Mouse (Mus musculus) liver, embryonic 14.5 days (tissue): Measurements from ENCODE around the gene Slc38a1.

Experiments
- CTCF ChIP-seq: IDR thresholded peaks from 2 replicates; pipeline ENCODE4 v1.5.1; 2016; ENCODE audit warnings: antibody characterized with exemption, low read depth, control low read depth
- EP300 ChIP-seq: IDR thresholded peaks from 2 replicates; pipeline ENCODE4 v1.6.1; 2016; ENCODE audit warnings: antibody characterized with exemption, low read depth

DNA sequence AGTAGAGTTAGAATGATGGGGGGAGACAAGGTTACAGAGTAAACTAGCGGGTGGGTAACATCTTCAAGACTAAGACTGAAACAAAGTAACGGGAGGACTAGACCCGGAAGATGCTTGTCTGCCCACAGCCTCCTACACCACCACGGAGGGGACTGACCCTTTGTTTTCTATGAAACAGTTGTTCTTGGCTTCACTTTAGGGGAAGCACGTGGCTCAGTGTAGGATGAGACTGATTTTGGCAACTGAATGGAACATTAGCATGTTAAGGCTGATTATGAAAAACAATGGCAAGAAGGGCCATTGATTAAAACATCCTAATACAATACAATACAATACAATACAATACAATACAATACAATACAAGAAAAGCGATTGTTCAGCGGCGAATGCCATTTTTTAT is 100.6 kb downstream of the Slc38a1 start:
- TF ChIP-seq CTCF (no peak), EP300 (no peak)
